Mouse (Mus musculus) natural killer cell, adult 2 months (primary cell): ENCODE data around the gene Srebf1.

ENCODE experiments used
- DNase-seq, 2 experiments: peaks; one replicate each; pipeline ENCODE4 v3.0.0; 2022; ENCODE audit warnings: low spot score in 2 of 2

Srebf1 gene

DNA sequence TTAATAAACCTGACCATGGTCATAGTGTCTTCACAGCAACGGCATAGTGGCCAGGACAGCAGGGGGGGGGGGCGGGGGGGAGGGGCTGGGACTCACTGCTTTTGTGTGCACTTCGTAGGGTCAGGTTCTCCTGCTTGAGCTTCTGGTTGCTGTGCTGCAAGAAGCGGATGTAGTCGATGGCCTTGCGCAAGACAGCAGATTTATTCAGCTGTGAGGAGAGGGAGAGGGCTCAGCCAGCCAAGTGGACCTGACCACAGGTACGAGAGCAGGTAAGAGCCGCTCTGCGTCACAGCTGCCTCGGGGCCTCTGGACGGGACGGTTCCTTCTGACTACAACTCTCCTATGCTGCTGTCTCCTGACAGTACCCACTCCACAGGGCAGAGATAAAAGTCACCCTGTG, 17.4 kb downstream of the Srebf1 start:
- no peak for DNase-seq

DNA sequence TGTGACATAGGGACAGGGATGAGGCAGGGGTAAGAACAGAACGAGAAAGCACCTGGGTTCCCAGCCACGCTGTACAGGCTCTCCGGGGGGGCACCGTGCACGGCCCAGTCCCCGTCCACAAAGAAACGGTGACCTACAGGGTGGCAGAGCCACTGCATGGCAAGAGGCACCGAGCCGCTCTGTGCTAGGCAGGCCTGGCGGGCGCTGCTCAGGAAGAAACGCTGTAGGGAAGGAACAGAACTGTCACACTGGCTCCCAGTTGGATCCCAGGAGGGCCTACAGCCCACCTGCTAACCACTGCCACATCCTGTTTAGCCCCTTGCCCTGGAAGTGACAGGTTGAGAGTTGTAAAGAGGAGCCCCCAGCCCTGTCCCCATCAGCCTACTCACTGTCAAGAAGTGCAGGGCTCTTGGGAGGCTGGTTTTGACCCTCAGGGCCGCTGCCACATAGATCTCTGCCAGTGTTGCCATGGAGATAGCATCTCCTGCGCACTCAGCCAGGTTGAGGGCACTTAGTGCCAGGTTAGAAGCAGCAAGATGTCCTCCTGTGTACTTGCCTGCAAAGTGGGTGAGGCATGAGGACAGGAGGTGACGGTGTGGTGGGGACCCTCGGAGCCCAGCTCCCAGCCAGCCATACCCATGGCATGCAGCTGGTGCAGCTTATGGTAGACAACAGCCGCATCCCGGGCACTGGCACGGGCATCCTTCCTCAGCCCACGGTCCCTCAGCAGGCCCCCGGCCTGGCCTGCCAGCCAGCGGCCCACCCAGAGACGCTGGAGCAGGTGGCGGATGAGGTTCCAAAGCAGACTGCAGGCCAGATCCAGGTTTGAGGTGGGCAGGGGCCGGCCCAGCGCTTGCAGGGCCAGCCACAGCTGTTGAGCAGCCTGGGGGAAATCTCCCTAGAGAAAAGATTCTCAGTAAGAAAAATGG, 19.4 kb downstream of the Srebf1 start:
- DNase-seq = no peak

GRCm38 (mm10) chr11:60200384-60200783, 22.0 kb downstream of the Srebf1 start:
- DNase-seq = no peak

DNA sequence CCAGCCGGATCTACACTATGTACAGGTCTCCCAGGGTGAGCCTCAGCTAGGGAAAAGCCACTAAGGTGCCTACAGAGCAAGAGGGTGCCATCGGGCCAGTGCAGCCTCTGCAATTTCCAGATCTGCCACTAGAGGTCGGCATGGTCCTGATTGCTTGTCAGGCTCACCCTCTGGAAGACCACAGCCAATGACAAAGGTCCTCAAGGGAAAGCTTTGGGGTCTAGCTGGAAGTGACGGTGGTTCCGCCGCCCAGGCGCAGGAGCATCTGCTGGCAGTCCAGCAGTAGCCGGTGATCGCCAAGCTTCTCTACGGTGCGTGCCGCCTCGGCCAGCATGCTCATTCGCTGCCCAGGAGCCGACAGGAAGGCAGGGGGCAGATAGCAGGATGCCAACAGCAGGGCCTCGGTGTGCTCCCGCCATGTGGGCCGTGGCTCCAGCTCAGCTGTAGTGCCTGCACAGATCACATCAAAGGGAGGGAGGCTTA, 22.6 kb downstream of the Srebf1 start:
- peak; percentile 74 to 85 for DNase-seq

DNA sequence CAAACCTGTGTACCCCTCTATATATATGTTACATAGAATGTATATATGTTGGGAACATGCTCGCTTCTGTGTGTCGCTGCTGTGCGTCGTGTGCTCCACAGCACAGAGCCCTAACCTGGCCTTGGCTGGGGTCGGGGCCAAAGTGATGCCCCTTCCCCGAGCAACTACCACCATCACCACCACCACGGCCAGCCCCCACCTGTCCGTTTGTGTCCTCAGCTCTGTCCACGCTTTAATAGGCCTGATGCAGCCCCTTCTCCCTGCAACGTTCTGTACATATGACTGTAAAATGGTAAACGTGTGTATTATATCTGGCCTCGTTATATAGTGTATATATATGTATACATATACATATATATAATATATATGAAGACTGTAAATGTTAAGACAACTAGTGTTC, 23.7 kb downstream of the Srebf1 start:
- no peak for DNase-seq

DNA sequence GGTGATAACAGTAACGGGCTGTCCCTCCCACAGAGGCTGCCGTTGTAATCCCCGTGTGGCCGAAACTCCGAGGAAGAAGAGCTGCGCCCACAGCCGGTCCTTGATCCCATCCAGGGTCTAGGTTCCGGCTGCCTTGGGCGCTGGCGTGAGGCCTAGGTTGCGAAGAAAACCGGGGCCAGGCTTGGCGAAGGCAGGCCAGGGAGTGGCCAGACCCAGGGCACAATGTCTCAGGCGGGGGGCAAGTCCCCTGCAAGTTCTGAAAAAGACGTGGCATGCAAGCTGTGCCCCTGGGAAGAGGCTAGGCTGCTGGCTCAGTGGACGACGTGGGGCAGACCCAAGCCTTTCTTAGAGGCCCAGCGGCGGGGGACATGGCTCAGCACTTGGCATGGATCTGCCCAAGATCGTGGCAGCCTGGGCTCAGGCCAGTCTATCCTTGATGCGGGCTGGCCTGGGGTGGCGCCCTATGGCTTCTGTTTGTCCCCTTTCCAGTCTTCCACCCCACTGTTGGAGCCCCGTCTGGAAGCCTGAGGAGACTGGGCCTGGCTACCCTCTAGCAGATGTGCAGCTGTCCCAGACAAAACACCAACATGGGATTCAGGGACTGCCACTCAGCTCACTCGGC, 24.3 kb downstream of the Srebf1 start:
- DNase-seq = no peak

DNA sequence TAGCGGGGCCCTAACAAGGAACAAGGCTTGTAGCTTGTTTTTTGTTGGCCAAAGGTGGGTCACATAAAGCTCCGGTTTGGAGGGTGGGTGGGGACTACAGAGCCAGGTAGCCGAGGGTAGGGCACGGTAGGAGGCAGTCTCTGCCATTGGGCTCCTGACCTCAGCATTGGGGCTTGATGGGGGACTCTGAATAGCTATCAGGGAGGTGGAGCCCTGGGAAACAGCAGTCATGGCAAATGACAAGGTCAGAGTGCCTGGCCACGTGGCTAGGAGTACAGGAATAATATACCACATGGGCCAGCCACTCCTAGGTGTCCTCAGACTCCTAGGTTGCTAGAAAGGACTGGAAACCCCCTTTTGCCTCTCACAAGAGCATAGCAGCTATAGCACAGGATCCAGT, 26.0 kb downstream of the Srebf1 start:
- DNase-seq = no peak

- no peak for DNase-seq
Observed at GRCm38 (mm10) chr11:60195108-60195507, 27.3 kb downstream of the Srebf1 start.

- no peak for DNase-seq
Observed at GRCm38 (mm10) chr11:60193556-60193955, 28.8 kb downstream of the Srebf1 start.

- DNase-seq = no peak
Observed at GRCm38 (mm10) chr11:60192534-60192933, 29.8 kb downstream of the Srebf1 start.

- DNase-seq = no peak
Observed at GRCm38 (mm10) chr11:60190055-60190641, 32.2 kb downstream of the Srebf1 start.

- DNase-seq = no peak
Observed at GRCm38 (mm10) chr11:60189501-60190040, 32.8 kb downstream of the Srebf1 start.

- no peak for DNase-seq
Observed at GRCm38 (mm10) chr11:60188275-60188853, 34.0 kb downstream of the Srebf1 start.

DNA sequence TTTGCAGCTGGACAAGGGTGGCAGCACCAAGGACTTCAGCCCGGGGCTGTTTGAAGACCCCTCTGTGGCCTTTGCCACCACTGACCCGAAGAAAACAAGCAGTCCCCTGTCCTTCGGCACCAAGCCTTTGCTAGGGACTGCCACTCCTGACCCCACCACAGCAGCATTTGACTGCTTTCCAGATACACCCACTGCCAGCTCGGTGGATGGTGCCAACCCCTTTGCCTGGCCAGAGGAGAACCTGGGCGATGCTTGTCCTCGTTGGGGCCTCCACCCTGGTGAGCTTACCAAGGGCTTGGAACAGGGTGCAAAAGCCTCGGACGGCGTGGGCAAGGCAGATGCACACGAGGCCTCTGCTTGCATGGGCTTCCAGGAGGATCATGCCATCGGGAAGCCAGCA, 35.3 kb downstream of the Srebf1 start:
- no peak for DNase-seq

GRCm38 (mm10) chr11:60185396-60186231, 36.8 kb downstream of the Srebf1 start:
- peak; percentile 61 to 72 for DNase-seq

DNA sequence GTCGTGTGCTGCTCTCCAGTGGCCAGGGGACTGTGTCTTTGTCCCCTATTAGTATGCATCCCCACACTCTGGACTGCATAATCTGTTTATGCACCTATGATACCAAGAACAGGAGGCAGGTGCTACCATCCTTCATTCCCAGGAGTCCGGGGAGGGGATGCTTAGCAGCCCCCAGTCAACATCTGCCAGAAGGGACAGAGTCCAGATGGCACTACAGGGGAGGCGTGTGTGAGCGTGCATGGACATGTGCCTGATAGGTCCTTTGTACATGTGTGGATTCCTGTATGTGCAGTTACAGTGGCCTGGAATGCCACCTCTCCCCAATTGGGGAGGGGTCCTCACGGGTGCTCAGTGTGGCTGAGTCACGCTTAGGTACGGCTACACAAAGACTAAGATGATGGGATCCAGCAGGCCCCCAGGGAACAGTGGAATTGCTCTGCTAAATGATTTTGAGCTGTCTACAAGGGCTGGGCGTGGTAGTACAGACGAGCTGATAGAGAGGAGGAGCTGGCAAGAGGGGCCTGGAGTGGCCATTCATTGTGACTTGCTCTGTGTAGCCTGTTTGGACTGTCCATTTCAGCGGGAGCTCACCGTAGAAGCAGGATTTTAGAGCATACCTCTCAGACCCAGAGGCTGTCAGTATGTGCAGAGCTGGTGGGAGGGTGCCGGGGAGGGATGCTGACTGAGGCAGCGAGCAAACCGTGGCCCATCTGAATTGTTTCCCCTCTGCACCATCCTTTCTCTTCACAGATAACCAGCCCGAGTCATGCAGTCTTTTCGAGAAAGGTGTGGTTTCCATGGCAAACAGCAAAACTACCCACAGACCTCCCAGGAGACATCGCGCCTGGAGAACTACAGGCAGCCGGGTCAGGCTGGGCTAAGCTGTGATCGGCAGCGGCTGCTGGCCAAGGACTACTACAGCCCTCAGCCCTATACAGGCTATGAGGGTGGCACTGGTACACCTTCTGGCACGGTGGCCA, 37.7 kb downstream of the Srebf1 start:
- DNase-seq = peak; percentile 43 to 49

GRCm38 (mm10) chr11:60182741-60183140, 39.6 kb downstream of the Srebf1 start:
- DNase-seq = no peak

DNA sequence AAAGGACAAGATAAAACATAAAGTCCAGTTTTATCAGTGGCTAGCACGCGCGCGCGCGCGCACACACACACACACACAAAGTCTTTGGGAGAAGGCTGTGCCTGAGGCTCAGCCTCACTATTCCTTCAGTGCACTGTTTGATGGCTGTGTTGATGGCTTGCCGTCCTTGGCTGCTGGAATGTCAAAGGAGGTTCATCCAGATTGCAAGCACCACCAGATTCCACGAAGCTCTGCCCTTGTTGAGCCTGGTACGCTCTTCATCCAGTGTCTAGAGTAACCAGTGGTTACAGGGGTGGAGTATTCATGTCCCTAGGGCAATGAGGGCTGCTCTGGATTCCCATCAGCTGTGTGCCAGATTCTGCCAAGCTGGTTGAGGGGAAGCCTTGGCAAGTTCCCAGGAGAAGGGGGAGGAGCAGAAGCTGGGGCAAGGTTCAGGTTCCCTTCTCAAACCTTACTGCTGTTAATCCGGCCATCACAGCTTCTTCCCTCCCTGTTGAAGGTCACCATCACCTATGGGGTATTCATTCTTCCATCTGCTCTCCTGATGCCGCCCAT, 40.2 kb downstream of the Srebf1 start:
- no peak for DNase-seq

DNA sequence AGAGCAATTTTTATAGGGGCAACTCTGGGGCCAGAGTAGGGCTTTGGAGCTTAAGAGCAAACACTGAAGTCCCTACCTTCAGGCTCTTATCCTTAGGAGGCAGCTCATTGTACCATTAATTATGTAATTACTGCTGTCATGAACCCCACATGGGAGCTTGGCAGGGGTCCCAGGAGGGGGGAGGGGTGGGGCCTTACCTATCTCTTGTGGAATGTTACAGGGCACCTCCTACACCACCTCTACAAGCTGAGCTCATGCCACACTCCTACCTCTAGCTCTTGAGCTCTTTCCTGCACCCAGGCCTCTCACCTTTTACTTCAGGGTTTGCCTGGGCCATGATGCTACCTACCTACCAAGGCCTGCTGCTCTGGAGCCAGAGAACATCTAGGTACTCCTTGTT, 43.9 kb downstream of the Srebf1 start:
- DNase-seq = no peak

GRCm38 (mm10) chr11:60178005-60178404, 44.4 kb downstream of the Srebf1 start:
- DNase-seq = no peak
